Mouse (Mus musculus): ENCODE data around the gene 2410137M14Rik. TPM values are rescaled to one million over a fixed set of nuclear protein-coding genes. Genes with fewer than 3 reads are reported as not detected.

2410137M14Rik gene
- 0.25 TPM in 1 of 2 replicates, not detected in the other for polyA plus RNA-seq (2015; fragmentation: Nextera tagmentation; extraction: Ambion mirVana)

GRCm38 (mm10) chr17:36981221-36981813 is at the start of gene 2410137M14Rik:
Gene 2410137M14Rik (minus strand): TSS chr17:36981237.

GRCm38 (mm10) chr17:37022628-37023576 is 41.9 kb upstream of the 2410137M14Rik start, which contains the start of gene Mog:
Gene Mog (minus strand): TSS chr17:37023398.

GRCm38 (mm10) chr17:37000863-37001262 is 19.8 kb upstream of the 2410137M14Rik start, which contains the start of gene Zfp57:
Gene Zfp57 (plus strand): TSS chr17:37001163.

GRCm38 (mm10) chr17:36989437-36989836 is 8.4 kb upstream of the 2410137M14Rik start, which contains the start of gene H2-M5:
Gene H2-M5 (minus strand): TSS chr17:36989537.

GRCm38 (mm10) chr17:36957999-36958743 is 22.9 kb downstream of the 2410137M14Rik start, which contains the start of the genes Znrd1 and Znrd1as:
Gene Znrd1 (minus strand): TSS chr17:36958559.
Gene Znrd1as (plus strand): TSS chr17:36958592.

GRCm38 (mm10) chr17:36950981-36951947 is 29.8 kb downstream of the 2410137M14Rik start, which contains the start of gene Ppp1r11:
Gene Ppp1r11 (minus strand): TSS chr17:36951741.

GRCm38 (mm10) chr17:36942791-36943471 is 38.1 kb downstream of the 2410137M14Rik start, which contains the start of gene Rnf39:
Gene Rnf39 (plus strand): TSS chr17:36942918.

Other genes with a start within 250 kb of the 2410137M14Rik start
- gene H2-M10.5, start 208.3 kb downstream of the 2410137M14Rik start, polyA plus RNA-seq (2015; fragmentation: Nextera tagmentation; extraction: Ambion mirVana): not detected in 2 replicates
- not detected in 2 replicates for gene H2-M10.6, start 169.1 kb downstream of the 2410137M14Rik start, polyA plus RNA-seq (2015; fragmentation: Nextera tagmentation; extraction: Ambion mirVana)
- gene Trim26, start 144.1 kb downstream of the 2410137M14Rik start, polyA plus RNA-seq (2015; fragmentation: Nextera tagmentation; extraction: Ambion mirVana): 37.8 and 41.8 TPM in 2 replicates
- 0.90 and 1.1 TPM in 2 replicates for gene Trim15, start 114.0 kb downstream of the 2410137M14Rik start, polyA plus RNA-seq (2015; fragmentation: Nextera tagmentation; extraction: Ambion mirVana)
- gene Trim10, start 111.7 kb downstream of the 2410137M14Rik start, polyA plus RNA-seq (2015; fragmentation: Nextera tagmentation; extraction: Ambion mirVana): 0.28 and 0.39 TPM in 2 replicates
- 0.19 TPM in 1 of 2 replicates, not detected in the other for gene Trim40, start 91.1 kb downstream of the 2410137M14Rik start, polyA plus RNA-seq (2015; fragmentation: Nextera tagmentation; extraction: Ambion mirVana)
- not detected in 2 replicates for gene Trim31, start 83.1 kb downstream of the 2410137M14Rik start, polyA plus RNA-seq (2015; fragmentation: Nextera tagmentation; extraction: Ambion mirVana)
- gene Rnf39, start 38.3 kb downstream of the 2410137M14Rik start, polyA plus RNA-seq (2015; fragmentation: Nextera tagmentation; extraction: Ambion mirVana): 4.5 and 5.2 TPM in 2 replicates
- 153 and 169 TPM in 2 replicates for gene Ppp1r11, start 29.5 kb downstream of the 2410137M14Rik start, polyA plus RNA-seq (2015; fragmentation: Nextera tagmentation; extraction: Ambion mirVana)
- gene Znrd1, start 22.7 kb downstream of the 2410137M14Rik start, polyA plus RNA-seq (2015; fragmentation: Nextera tagmentation; extraction: Ambion mirVana): 54.6 and 58.0 TPM in 2 replicates
- gene Znrd1as, start 22.6 kb downstream of the 2410137M14Rik start, polyA plus RNA-seq (2015; fragmentation: Nextera tagmentation; extraction: Ambion mirVana): 3.4 and 4.6 TPM in 2 replicates
- 1.1 and 1.4 TPM in 2 replicates for gene H2-M5, start 8.3 kb upstream of the 2410137M14Rik start, polyA plus RNA-seq (2015; fragmentation: Nextera tagmentation; extraction: Ambion mirVana)
- 106 and 132 TPM in 2 replicates for gene Zfp57, start 19.9 kb upstream of the 2410137M14Rik start, polyA plus RNA-seq (2015; fragmentation: Nextera tagmentation; extraction: Ambion mirVana)
- 0.88 and 2.0 TPM in 2 replicates for gene Mog, start 42.2 kb upstream of the 2410137M14Rik start, polyA plus RNA-seq (2015; fragmentation: Nextera tagmentation; extraction: Ambion mirVana)
- 95.5 and 105 TPM in 2 replicates for gene Gabbr1, start 64.7 kb upstream of the 2410137M14Rik start, polyA plus RNA-seq (2015; fragmentation: Nextera tagmentation; extraction: Ambion mirVana)
- gene Olfr90, start 107.3 kb upstream of the 2410137M14Rik start, polyA plus RNA-seq (2015; fragmentation: Nextera tagmentation; extraction: Ambion mirVana): 0.08 TPM in 1 of 2 replicates, not detected in the other
- not detected in 2 replicates for gene Olfr91, start 117.0 kb upstream of the 2410137M14Rik start, polyA plus RNA-seq (2015; fragmentation: Nextera tagmentation; extraction: Ambion mirVana)
- gene Olfr92, start 138.9 kb upstream of the 2410137M14Rik start, polyA plus RNA-seq (2015; fragmentation: Nextera tagmentation; extraction: Ambion mirVana): not detected in 2 replicates
- not detected in 2 replicates for gene Olfr93, start 180.3 kb upstream of the 2410137M14Rik start, polyA plus RNA-seq (2015; fragmentation: Nextera tagmentation; extraction: Ambion mirVana)
- not detected in 2 replicates for gene Ubd, start 212.7 kb upstream of the 2410137M14Rik start, polyA plus RNA-seq (2015; fragmentation: Nextera tagmentation; extraction: Ambion mirVana)
- gene Olfr94, start 219.8 kb upstream of the 2410137M14Rik start, polyA plus RNA-seq (2015; fragmentation: Nextera tagmentation; extraction: Ambion mirVana): 0.21 TPM in 1 of 2 replicates, not detected in the other
- 0.03 and 0.04 TPM in 2 replicates for gene Olfr95, start 231.9 kb upstream of the 2410137M14Rik start, polyA plus RNA-seq (2015; fragmentation: Nextera tagmentation; extraction: Ambion mirVana)
- gene Olfr96, start 238.9 kb upstream of the 2410137M14Rik start, polyA plus RNA-seq (2015; fragmentation: Nextera tagmentation; extraction: Ambion mirVana): not detected in 2 replicates

Measured in neural tube, postnatal 0 days (tissue).